Comparison of ENCODE assay signal across 24 mouse cellular contexts in the genomic region with DNA sequence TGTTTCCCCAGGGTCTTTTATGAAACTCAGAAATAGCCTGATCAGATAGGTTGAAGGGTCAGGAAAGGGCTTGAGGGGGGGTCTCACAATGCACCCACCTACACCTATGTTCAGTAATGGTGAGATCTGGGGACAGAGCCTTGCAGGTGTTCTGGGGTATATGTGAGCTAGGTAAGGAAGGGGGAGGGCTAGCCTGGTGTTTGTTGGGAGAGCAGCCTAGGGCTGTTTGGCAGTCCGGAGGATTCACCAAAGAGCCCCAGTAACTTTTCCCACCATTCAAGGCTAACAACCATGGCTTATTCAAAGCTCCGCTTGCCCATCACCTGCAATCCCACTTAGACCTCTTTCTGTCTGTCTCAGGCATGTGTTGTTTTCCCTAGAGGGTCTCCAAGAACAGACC. TPM values are rescaled to one million over a fixed set of nuclear protein-coding genes. Genes with fewer than 3 reads are reported as not detected.
A peak's percentile ranks its signal among the peaks of the same experiment; 100 is the strongest.
DNase-seq lines count a peak whose midpoint lies in the region; ATAC-seq and TF ChIP-seq lines count a peak whose summit lies in the region.
"Had no signal": no experiment of that assay in that cellular context is flagged by ENCODE, and none has a peak within 500 bp of the region (broad histone marks: within the 10 kb centered on the region; RNA-seq: fewer than 3 reads in every experiment).

No protein-coding gene starts in this region.

- H3K4me2 ChIP-seq in heart, embryonic 15.5 days, result peak overlapping the region; percentile 92; the same call in 1 of the 2 replicates
- peak overlapping the region; percentile 80; the same call in 1 of the 2 replicates for H3K4me2 ChIP-seq in liver, embryonic 12.5 days
- no peak overlapping the region for H3K4me2 ChIP-seq in midbrain, embryonic 15.5 days
- no peak overlapping the region for H3K4me2 ChIP-seq in midbrain, embryonic 14.5 days (ENCODE audit: low read length)
- H3K4me2 ChIP-seq: forebrain, embryonic 12.5 days had no signal

- no peak for TF ChIP-seq CTCF in spleen, adult 2 months (IDR thresholded peaks at IDR 0.05; ENCODE audit: extremely low read depth, insufficient read depth, insufficient read length, insufficient replicate concordance)

- H3K27me3 ChIP-seq in heart, embryonic 15.5 days, result no peaks in the 10 kb centered on the region
- H3K27me3 ChIP-seq in spleen, adult 2 months (ENCODE audit: control insufficient read depth, insufficient read depth, low read length), result no peaks in the 10 kb centered on the region
- peaks cover 80% of the 10 kb centered on the region for H3K27me3 ChIP-seq in liver, embryonic 12.5 days (replicated peaks)
- H3K27me3 ChIP-seq in midbrain, embryonic 15.5 days (replicated peaks), result peaks cover 16% of the 10 kb centered on the region
- H3K27me3 ChIP-seq in midbrain, embryonic 14.5 days (ENCODE audit: control insufficient read depth, insufficient read depth, low read length), result peaks cover 12% of the 10 kb centered on the region; the same call in 1 of the 2 replicates
- H3K27me3 ChIP-seq: Patski had no signal

- peak overlapping the region; percentile 60; the same call in 1 of the 2 replicates for H3K27ac ChIP-seq in heart, embryonic 15.5 days
- H3K27ac ChIP-seq in spleen, adult 2 months (ENCODE audit: insufficient read depth, low read length), result peak overlapping the region; percentile 93
- H3K27ac ChIP-seq in liver, embryonic 12.5 days, result no peak overlapping the region
- peak overlapping the region; percentile 94 for H3K27ac ChIP-seq in macrophage
- no peak overlapping the region for H3K27ac ChIP-seq in midbrain, embryonic 15.5 days
- H3K27ac ChIP-seq in midbrain, embryonic 14.5 days (replicated peaks; ENCODE audit: low read depth, low read length), result no peak overlapping the region
- H3K27ac ChIP-seq: forebrain, embryonic 12.5 days; hindbrain, postnatal 0 days; limb, embryonic 15.5 days had no signal

- H3K9me3 ChIP-seq in heart, embryonic 15.5 days (replicated peaks), result no peaks in the 10 kb centered on the region
- H3K9me3 ChIP-seq in liver, embryonic 12.5 days (replicated peaks), result no peaks in the 10 kb centered on the region
- no peaks in the 10 kb centered on the region for H3K9me3 ChIP-seq in midbrain, embryonic 15.5 days
- H3K9me3 ChIP-seq in midbrain, embryonic 14.5 days (ENCODE audit: control insufficient read depth, low read length), result no peaks in the 10 kb centered on the region
- H3K9me3 ChIP-seq: forebrain, embryonic 12.5 days; limb, embryonic 15.5 days had no signal

- no peak overlapping the region for H3K9ac ChIP-seq in heart, embryonic 15.5 days
- H3K9ac ChIP-seq in liver, embryonic 12.5 days, result no peak overlapping the region
- no peak overlapping the region for H3K9ac ChIP-seq in midbrain, embryonic 15.5 days
- H3K9ac ChIP-seq in midbrain, embryonic 14.5 days (replicated peaks; ENCODE audit: low read length), result no peak overlapping the region
- H3K9ac ChIP-seq: forebrain, embryonic 12.5 days; limb, embryonic 15.5 days had no signal

- no peak; the same call in 1 of the 2 replicates for TF ChIP-seq POLR2A in spleen, adult 2 months (IDR thresholded peaks at IDR 0.05; ENCODE audit: low read depth, low read length)

- no peak overlapping the region for H3K4me3 ChIP-seq in heart, embryonic 15.5 days
- H3K4me3 ChIP-seq in spleen, adult 2 months (ENCODE audit: extremely low read depth, insufficient read depth, insufficient read length), result no peak overlapping the region; the same call in 1 of the 2 replicates
- H3K4me3 ChIP-seq in liver, embryonic 12.5 days, result no peak overlapping the region
- H3K4me3 ChIP-seq in macrophage (ENCODE audit: inconsistent target), result peak overlapping the region; percentile 74; the same call in 1 of the 2 replicates
- H3K4me3 ChIP-seq in midbrain, embryonic 15.5 days, result no peak overlapping the region
- no peak overlapping the region for H3K4me3 ChIP-seq in midbrain, embryonic 14.5 days (replicated peaks; ENCODE audit: low read depth, low read length)
- H3K4me3 ChIP-seq: forebrain, embryonic 12.5 days; limb, embryonic 15.5 days had no signal

- no peak for DNase-seq in heart, postnatal 36 days
- no peak for DNase-seq in spleen, adult 2 months (ENCODE audit: low read depth in 1 of 2, low spot score in 2 of 2)
- DNase-seq in spleen, adult 12 weeks (ENCODE audit: low spot score), result no peak
- no peak for DNase-seq in midbrain, embryonic 14.5 days
- DNase-seq: adrenal gland, postnatal 25 days; cerebellum, postnatal 14 days; gastrocnemius, postnatal 25 days; kidney, adult 2 months; kidney, postnatal 25 days; layer of hippocampus, adult 9-11 months had no signal

- H3K36me3 ChIP-seq in heart, embryonic 15.5 days, result 0 out of 2 replicates have a peak, but pooled peaks cover 4% of the 10 kb centered on the region
- H3K36me3 ChIP-seq in spleen, adult 2 months (ENCODE audit: control insufficient read depth, insufficient read depth, low read length), result peaks cover 1% of the 10 kb centered on the region; the same call in 1 of the 2 replicates
- 0 out of 2 replicates have a peak, but pooled peaks cover 2% of the 10 kb centered on the region for H3K36me3 ChIP-seq in liver, embryonic 12.5 days
- H3K36me3 ChIP-seq in macrophage (ENCODE audit: inconsistent target), result peaks cover 18% of the 10 kb centered on the region
- no peaks in the 10 kb centered on the region for H3K36me3 ChIP-seq in midbrain, embryonic 15.5 days (replicated peaks)
- no peaks in the 10 kb centered on the region for H3K36me3 ChIP-seq in midbrain, embryonic 14.5 days (ENCODE audit: control insufficient read depth, insufficient read depth, low read length)
- H3K36me3 ChIP-seq: forebrain, embryonic 12.5 days; limb, embryonic 15.5 days had no signal

- H3K79me2 ChIP-seq in macrophage (ENCODE audit: inconsistent target), result peaks cover 62% of the 10 kb centered on the region

- WGBS in heart, embryonic 15.5 days, result 88% methylated on average over 2 of the region's 2 CpGs
- 79% methylated on average over 2 of the region's 2 CpGs for WGBS in spleen, adult 2 months
- WGBS in liver, embryonic 12.5 days (ENCODE audit: insufficient replicate concordance), result 69% methylated on average over 2 of the region's 2 CpGs
- 83% methylated on average over 2 of the region's 2 CpGs for WGBS in macrophage (ENCODE audit: missing documents)
- 82% methylated on average over 2 of the region's 2 CpGs for WGBS in midbrain, embryonic 15.5 days
- 80% methylated on average over 2 of the region's 2 CpGs for WGBS in midbrain, embryonic 14.5 days

- intact Hi-C loops in heart, postnatal 36 days (cut with DNase I), result loop anchor here (2.0 to 5.0 kb wide), 2 partner anchors 33 to 74 kb away; a partner anchor contains a TSS

- H3K4me1 ChIP-seq in heart, embryonic 15.5 days (replicated peaks), result peaks cover 53% of the 10 kb centered on the region
- peaks cover 31% of the 10 kb centered on the region for H3K4me1 ChIP-seq in spleen, adult 2 months (ENCODE audit: control insufficient read depth, insufficient read depth, insufficient read length)
- H3K4me1 ChIP-seq in liver, embryonic 12.5 days, result peaks cover 41% of the 10 kb centered on the region
- H3K4me1 ChIP-seq in midbrain, embryonic 15.5 days, result peaks cover 16% of the 10 kb centered on the region
- peaks cover 17% of the 10 kb centered on the region; the same call in 1 of the 2 replicates for H3K4me1 ChIP-seq in midbrain, embryonic 14.5 days (ENCODE audit: control insufficient read depth, insufficient read depth, low read length)

- ATAC-seq in heart, embryonic 15.5 days (replicated peaks; ENCODE audit: insufficient number of reproducible peaks, insufficient read depth, low FRiP score, low read depth), result no peak
- no peak for ATAC-seq in liver, embryonic 12.5 days
- ATAC-seq in midbrain, embryonic 15.5 days (replicated peaks), result no peak
- ATAC-seq in midbrain, embryonic 14.5 days (ENCODE audit: low FRiP score, low TSS enrichment), result no peak
- ATAC-seq: activated CD4-positive, CD25-positive, alpha-beta regulatory T cell, adult 4 months; hindbrain, postnatal 0 days; Patski had no signal

RNA-seq across cellular contexts. Expression of a gene that starts 2.7 kb away (rescaled TPM):
- 28.2 and 33.6 TPM in 2 replicates for polyA plus RNA-seq in heart, embryonic 15.5 days (2015; fragmentation: Nextera tagmentation; extraction: Ambion mirVana)
- 10 to 100 TPM in 1 of 2 experiments, 1 to 10 TPM in 1; 9.1 to 14.4 TPM for total RNA-seq in heart, postnatal 36 days (2021)
- 115 and 141 TPM in 2 replicates for polyA plus RNA-seq in spleen, adult 2 months (2012; rRNA removed)
- polyA plus RNA-seq in liver, embryonic 12.5 days (2016; fragmentation: Nextera tagmentation; extraction: Ambion mirVana), result 8.3 and 8.9 TPM in 2 replicates
- total RNA-seq in macrophage (2018; cell fraction: chromatin; rRNA removed), result 100 to 1,000 TPM in 24 of 26 experiments, 10 to 100 TPM in 2; 42.9 to 414 (median 222) TPM
- 100 to 1,000 TPM in 6 of 26 experiments, 10 to 100 TPM in 20; 52.5 to 116 (median 90.3) TPM for total RNA-seq in macrophage (2018; cell fraction: cytosol; rRNA removed)
- 100 to 1,000 TPM in 22 of 26 experiments, 10 to 100 TPM in 4; 56.2 to 552 (median 176) TPM for total RNA-seq in macrophage (2018; cell fraction: nucleus; rRNA removed)
- polyA plus RNA-seq in macrophage (2018), result 72.9 to 199 TPM (median 101 TPM) in 3 replicates
- 10.2 and 10.9 TPM in 2 replicates for polyA plus RNA-seq in midbrain, embryonic 15.5 days (2015; fragmentation: Nextera tagmentation; extraction: Ambion mirVana)
- polyA plus RNA-seq in midbrain, embryonic 14.5 days (2014; fragmentation: Nextera tagmentation; extraction: Ambion mirVana), result 6.7 and 10.9 TPM in 2 replicates

RNA-seq across cellular contexts. Expression of a gene that starts 5.9 kb away (rescaled TPM):
- not detected in 2 replicates for polyA plus RNA-seq in heart, embryonic 15.5 days (2015; fragmentation: Nextera tagmentation; extraction: Ambion mirVana)
- total RNA-seq in heart, postnatal 36 days (2021), result not detected
- polyA plus RNA-seq in spleen, adult 2 months (2012; rRNA removed), result not detected in 2 replicates
- not detected in 2 replicates for polyA plus RNA-seq in liver, embryonic 12.5 days (2016; fragmentation: Nextera tagmentation; extraction: Ambion mirVana)
- not detected for total RNA-seq in macrophage (2018; cell fraction: chromatin; rRNA removed)
- not detected for total RNA-seq in macrophage (2018; cell fraction: cytosol; rRNA removed)
- total RNA-seq in macrophage (2018; cell fraction: nucleus; rRNA removed), result not detected
- polyA plus RNA-seq in macrophage (2018), result not detected in 3 replicates
- polyA plus RNA-seq in midbrain, embryonic 15.5 days (2015; fragmentation: Nextera tagmentation; extraction: Ambion mirVana), result not detected in 2 replicates
- not detected in 2 replicates for polyA plus RNA-seq in midbrain, embryonic 14.5 days (2014; fragmentation: Nextera tagmentation; extraction: Ambion mirVana)
- total RNA-seq: adrenal gland, postnatal 25 days; gastrocnemius, postnatal 25 days; hematopoietic stem cell, adult 5-6 weeks; hindbrain, postnatal 0 days; left cerebral cortex, adult 8-10 months; monocyte, adult 5-6 weeks had no signal
- polyA plus RNA-seq: activated CD4-positive, CD25-positive, alpha-beta regulatory T cell, adult 4 months; forebrain, embryonic 12.5 days; hindbrain, postnatal 0 days; kidney, adult 2 months; limb, embryonic 15.5 days; neural tube, embryonic 14.5 days; Patski; stomach, embryonic 14.5 days had no signal

RNA-seq across cellular contexts. Expression of a gene that starts 32.2 kb away (rescaled TPM):
- 83.1 and 85.4 TPM in 2 replicates for polyA plus RNA-seq in heart, embryonic 15.5 days (2015; fragmentation: Nextera tagmentation; extraction: Ambion mirVana)
- 100 to 1,000 TPM; 135 to 137 TPM for total RNA-seq in heart, postnatal 36 days (2021)
- polyA plus RNA-seq in spleen, adult 2 months (2012; rRNA removed), result 12.4 and 18.7 TPM in 2 replicates
- polyA plus RNA-seq in liver, embryonic 12.5 days (2016; fragmentation: Nextera tagmentation; extraction: Ambion mirVana), result 39.6 and 41.1 TPM in 2 replicates
- total RNA-seq in macrophage (2018; cell fraction: chromatin; rRNA removed), result 100 to 1,000 TPM in 12 of 26 experiments, 10 to 100 TPM in 14; 43.4 to 253 (median 95.3) TPM
- 10 to 100 TPM; 33.3 to 80.0 (median 54.7) TPM for total RNA-seq in macrophage (2018; cell fraction: cytosol; rRNA removed)
- 100 to 1,000 TPM in 5 of 26 experiments, 10 to 100 TPM in 21; 29.6 to 130 (median 74.0) TPM for total RNA-seq in macrophage (2018; cell fraction: nucleus; rRNA removed)
- polyA plus RNA-seq in macrophage (2018), result 50.7 to 145 TPM (median 61.2 TPM) in 3 replicates
- polyA plus RNA-seq in midbrain, embryonic 15.5 days (2015; fragmentation: Nextera tagmentation; extraction: Ambion mirVana), result 94.4 and 95.1 TPM in 2 replicates
- 87.9 and 134 TPM in 2 replicates for polyA plus RNA-seq in midbrain, embryonic 14.5 days (2014; fragmentation: Nextera tagmentation; extraction: Ambion mirVana)

Comparison
In these comparisons a context has a peak if more than half of its experiments do, and no peak if none do; other contexts are left out.
1. H3K27ac ChIP-seq: peak in heart, embryonic 15.5 days (single experiment), spleen, adult 2 months (single experiment) and macrophage (single experiment); none in liver, embryonic 12.5 days (single experiment), midbrain, embryonic 15.5 days (single experiment) and midbrain, embryonic 14.5 days (single experiment).
2. H3K4me2 ChIP-seq: peak in heart, embryonic 15.5 days (single experiment) and liver, embryonic 12.5 days (single experiment); none in midbrain, embryonic 15.5 days (single experiment) and midbrain, embryonic 14.5 days (single experiment).